Mouse (Mus musculus) forebrain, embryonic 11.5 days (tissue): ENCODE measurements around the gene Adgrf2. TPM values are rescaled to one million over a fixed set of nuclear protein-coding genes. Genes with fewer than 3 reads are reported as not detected.

Experiments used
- ATAC-seq: fragments of 200-750 bp; cut with Nextera tagmentation; replicated peaks from 2 replicates; pipeline ENCODE4 v1.8.0; 2017; ENCODE audit warnings: moderate TSS enrichment; ENCODE audit not compliant: low FRiP score
- DNase-seq: peaks from one replicate; pipeline ENCODE4 v3.0.0-alpha.2; 2017; ENCODE audit warnings: low spot score
- H3K27ac ChIP-seq: fragments of 300-500 bp; sonication (generic); 2 replicates; pipeline ENCODE4 v1.5.1; 2014; ENCODE audit warnings: low read depth, low read length
- H3K27me3 ChIP-seq: fragments of 300-500 bp; sonication (generic); 2 replicates; pipeline ENCODE4 v1.6.1; 2014; ENCODE audit warnings: mild to moderate bottlenecking, low read length, mixed read lengths; ENCODE audit not compliant: control insufficient read depth, insufficient read depth
- H3K36me3 ChIP-seq: fragments of 300-500 bp; sonication (generic); 2 replicates; pipeline ENCODE4 v1.6.1; 2014; ENCODE audit warnings: mild to moderate bottlenecking, low read length, moderate library complexity, mixed read lengths; ENCODE audit not compliant: control insufficient read depth, insufficient read depth
- H3K4me1 ChIP-seq: fragments of 300-500 bp; sonication (generic); replicated peaks from 2 replicates; pipeline ENCODE4 v1.6.1; 2014; ENCODE audit warnings: low read length, mixed read lengths; ENCODE audit not compliant: control insufficient read depth, insufficient read depth
- H3K4me2 ChIP-seq: fragments of 300-500 bp; sonication (generic); 2 replicates; pipeline ENCODE4 v1.6.1; 2014; ENCODE audit warnings: low read depth, mild to moderate bottlenecking, low read length, moderate library complexity, mixed read lengths; ENCODE audit not compliant: severe bottlenecking
- H3K4me3 ChIP-seq: fragments of 300-500 bp; sonication (generic); 2 replicates; pipeline ENCODE4 v1.5.1; 2014; ENCODE audit warnings: low read depth, low read length
- H3K9ac ChIP-seq: fragments of 300-500 bp; sonication (generic); 2 replicates; pipeline ENCODE4 v1.6.1; 2014; ENCODE audit warnings: low read length
- H3K9me3 ChIP-seq: fragments of 300-500 bp; sonication (generic); 2 replicates; pipeline ENCODE4 v1.6.1; 2016; ENCODE audit warnings: low read length, mixed read lengths; ENCODE audit not compliant: control insufficient read depth
- WGBS: fragments of 180-500 bp; shearing (Covaris S2); extraction: QIAGEN DNeasy Blood & Tissue Kit; methylation state at CpG from one replicate; pipeline ENCODE4 v1.1.7; 2014; 5-methylcytosine and 5-hydroxymethylcytosine counted together
- polyA plus RNA-seq: library from polyadenylated mRNA; unstranded; fragments of >200 nt; fragmentation: Nextera tagmentation; extraction: Ambion mirVana; gene quantifications from 2 replicates; pipeline ENCODE4 v1.2.1, GENCODE M21; 2014

Gene Adgrf2
- polyA plus RNA-seq, result 0.07 TPM in 1 of 2 replicates, not detected in the other

DNA sequence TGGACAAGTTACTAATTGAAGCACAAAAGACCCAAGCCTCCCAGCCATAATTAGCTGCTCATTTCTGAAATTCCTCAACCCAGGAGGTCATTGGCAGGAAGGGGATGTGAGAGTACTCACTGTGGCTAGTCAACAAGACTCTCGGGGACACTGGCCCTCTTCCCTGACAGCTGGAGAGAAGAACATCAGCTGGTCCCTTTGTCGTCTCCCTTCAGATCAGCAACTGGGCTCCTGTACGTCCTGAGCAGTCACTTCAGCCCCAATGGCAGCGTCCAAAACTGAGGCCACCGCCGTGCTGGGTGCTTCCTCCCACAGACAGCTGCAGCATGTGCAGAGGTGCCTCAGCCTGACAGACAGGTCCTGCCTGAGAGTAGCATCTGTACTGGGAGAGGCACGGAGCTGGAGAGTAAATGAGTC is at the start of gene Adgrf2:
TSS of gene Adgrf2 (minus strand) at position 379 of the 417 bp plus-strand sequence.
- Histone ChIP-seq H3K27ac (no peak within 1 kb of the TSS), H3K27me3 (no peaks in the 10 kb centered on the region), H3K4me1 (no peaks in the 10 kb centered on the region), H3K4me2 (no peak within 1 kb of the TSS), H3K9ac (no peak within 1 kb of the TSS; the same call in 1 of the 2 replicates), H3K9me3 (no peaks in the 10 kb centered on the region), H3K4me3 (no peak within 1 kb of the TSS), H3K36me3 (no peaks in the 10 kb centered on the region)
- DNase-seq, result no peak
- ATAC-seq, result no peak
- 23% methylated on average over 7 of the region's 7 CpGs for WGBS

DNA sequence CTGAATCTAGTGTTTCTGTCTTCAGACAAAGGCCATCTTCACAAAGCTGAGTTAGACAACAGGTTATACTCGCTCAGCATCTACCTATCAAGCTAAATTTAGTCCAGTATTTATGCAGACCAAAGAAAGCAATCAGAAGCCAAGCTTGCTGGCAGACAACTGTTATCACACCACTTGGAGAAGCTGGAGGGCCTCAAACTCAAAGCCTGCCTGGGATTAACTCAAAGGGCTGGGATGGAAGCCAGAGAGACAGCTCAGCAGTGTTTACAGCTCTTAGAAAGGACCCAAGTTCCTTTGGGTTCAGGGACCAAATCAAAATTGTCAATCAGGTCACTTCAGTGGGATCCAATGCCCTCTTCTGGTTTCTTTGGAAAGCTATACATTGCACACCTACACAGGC is 48.8 kb upstream of the Adgrf2 start:
- WGBS, result 92% methylated on average over 1 of the region's 1 CpGs
- no peak overlapping the region for H3K4me2 ChIP-seq
- H3K9me3 ChIP-seq, result no peaks in the 10 kb centered on the region
- DNase-seq, result no peak
- no peak for ATAC-seq
- no peaks in the 10 kb centered on the region for H3K27me3 ChIP-seq
- H3K9ac ChIP-seq, result no peak overlapping the region
- no peak overlapping the region for H3K4me3 ChIP-seq
- H3K36me3 ChIP-seq, result no peaks in the 10 kb centered on the region
- H3K27ac ChIP-seq, result no peak overlapping the region
- no peaks in the 10 kb centered on the region for H3K4me1 ChIP-seq

DNA sequence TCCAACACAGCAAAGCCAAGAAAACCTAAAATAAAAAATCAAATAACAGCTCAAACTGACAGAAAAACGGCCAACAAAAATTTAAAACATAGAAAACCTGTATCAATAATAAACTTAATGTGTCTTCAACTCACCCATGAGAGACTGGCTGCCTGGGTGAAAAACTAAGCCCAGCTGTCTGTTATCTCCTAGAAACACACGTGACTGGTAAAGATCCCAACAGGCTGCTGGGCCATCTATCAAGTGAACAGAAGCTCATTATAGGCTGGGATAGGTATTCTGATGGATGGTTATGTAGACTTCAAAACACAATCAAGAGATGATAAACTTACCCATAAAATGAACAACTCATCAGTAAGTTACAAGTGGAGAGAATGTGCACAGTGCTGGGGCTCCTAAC is 47.7 kb upstream of the Adgrf2 start:
- no peak overlapping the region for H3K9ac ChIP-seq
- no peaks in the 10 kb centered on the region for H3K9me3 ChIP-seq
- no peak for ATAC-seq
- no peak for DNase-seq
- H3K4me1 ChIP-seq, result no peaks in the 10 kb centered on the region
- no peaks in the 10 kb centered on the region for H3K36me3 ChIP-seq
- no peak overlapping the region for H3K27ac ChIP-seq
- no peak overlapping the region for H3K4me3 ChIP-seq
- WGBS, result 88% methylated on average over 2 of the region's 2 CpGs
- H3K27me3 ChIP-seq, result no peaks in the 10 kb centered on the region
- no peak overlapping the region for H3K4me2 ChIP-seq

GRCm38 (mm10) chr17:42788686-42789453 is 46.9 kb upstream of the Adgrf2 start:
- Histone ChIP-seq H3K4me1 (no peaks in the 10 kb centered on the region), H3K4me3 (no peak overlapping the region), H3K27me3 (no peaks in the 10 kb centered on the region), H3K36me3 (no peaks in the 10 kb centered on the region), H3K9ac (no peak overlapping the region), H3K27ac (no peak overlapping the region), H3K4me2 (no peak overlapping the region), H3K9me3 (no peaks in the 10 kb centered on the region)
- ATAC-seq, result no peak
- WGBS, result 83% methylated on average over 5 of the region's 5 CpGs
- no peak for DNase-seq

DNA sequence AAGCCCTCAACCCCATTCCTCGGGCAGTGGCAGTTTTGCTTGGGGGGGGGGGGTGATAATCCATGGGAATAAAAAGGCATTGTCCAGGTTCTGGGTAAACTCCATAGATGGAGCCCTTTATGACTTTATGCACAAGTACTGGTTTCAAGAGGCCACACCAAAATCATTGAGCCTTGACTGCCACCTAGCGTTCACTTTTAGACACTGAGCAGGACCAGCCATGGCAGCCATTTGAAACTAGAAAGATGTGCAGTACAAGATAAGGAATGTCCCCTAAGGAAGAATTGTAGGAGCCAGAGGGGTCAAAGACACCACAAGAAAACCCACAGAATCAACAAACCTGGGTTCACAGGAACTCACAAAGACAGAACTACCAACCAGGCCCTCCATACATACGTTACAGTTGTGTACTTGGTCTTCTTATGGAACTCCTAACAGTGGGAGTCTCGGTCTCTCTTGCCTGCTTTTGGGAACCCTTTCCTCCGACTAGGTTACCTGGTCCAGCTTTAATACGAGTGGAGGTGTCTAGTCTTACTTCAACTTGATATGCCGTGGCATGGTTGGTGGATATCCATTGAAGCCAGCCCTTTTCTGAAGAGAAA is 40.3 kb upstream of the Adgrf2 start:
- Histone ChIP-seq H3K4me3 (no peak overlapping the region), H3K36me3 (no peaks in the 10 kb centered on the region), H3K9ac (no peak overlapping the region), H3K4me2 (no peak overlapping the region), H3K4me1 (no peaks in the 10 kb centered on the region), H3K27ac (no peak overlapping the region), H3K9me3 (no peaks in the 10 kb centered on the region), H3K27me3 (no peaks in the 10 kb centered on the region)
- WGBS, result 57% methylated on average over 7 of the region's 7 CpGs
- DNase-seq (peak; percentile 77), ATAC-seq (peak; percentile 78)

GRCm38 (mm10) chr17:42753791-42754190 is 11.8 kb upstream of the Adgrf2 start:
- no peaks in the 10 kb centered on the region for H3K9me3 ChIP-seq
- 55% methylated on average over 2 of the region's 2 CpGs for WGBS
- no peak overlapping the region for H3K4me3 ChIP-seq
- ATAC-seq (no peak), DNase-seq (no peak)
- no peak overlapping the region for H3K27ac ChIP-seq
- H3K4me2 ChIP-seq, result no peak overlapping the region
- H3K27me3 ChIP-seq, result no peaks in the 10 kb centered on the region
- H3K9ac ChIP-seq, result no peak overlapping the region
- no peaks in the 10 kb centered on the region for H3K4me1 ChIP-seq
- H3K36me3 ChIP-seq, result no peaks in the 10 kb centered on the region

DNA sequence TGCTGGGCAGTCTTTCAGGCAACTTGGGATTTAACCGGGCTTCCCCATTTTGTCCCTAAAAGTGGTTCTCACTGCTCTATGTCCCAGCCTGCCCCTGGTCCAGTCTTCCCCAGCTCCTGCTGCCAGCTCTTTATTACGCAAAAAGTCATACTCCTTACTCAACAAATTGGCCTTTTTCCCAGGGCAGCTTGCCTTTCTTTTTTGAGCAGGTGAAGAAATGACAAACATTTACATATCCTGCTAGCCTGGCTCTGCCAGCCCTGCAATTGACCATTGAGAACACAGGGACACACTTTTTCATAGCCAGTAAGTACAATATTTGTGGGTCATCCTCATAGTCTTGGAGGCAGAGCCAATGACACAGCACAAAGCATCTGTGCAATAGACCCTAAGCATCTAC is 10.2 kb upstream of the Adgrf2 start:
- Histone ChIP-seq H3K4me2 (no peak overlapping the region), H3K27me3 (no peaks in the 10 kb centered on the region), H3K27ac (no peak overlapping the region), H3K36me3 (no peaks in the 10 kb centered on the region), H3K4me1 (no peaks in the 10 kb centered on the region), H3K9me3 (no peaks in the 10 kb centered on the region), H3K4me3 (no peak overlapping the region), H3K9ac (no peak overlapping the region)
- ATAC-seq (no peak), DNase-seq (no peak)
- 96% methylated on average over 2 of the region's 2 CpGs for WGBS

DNA sequence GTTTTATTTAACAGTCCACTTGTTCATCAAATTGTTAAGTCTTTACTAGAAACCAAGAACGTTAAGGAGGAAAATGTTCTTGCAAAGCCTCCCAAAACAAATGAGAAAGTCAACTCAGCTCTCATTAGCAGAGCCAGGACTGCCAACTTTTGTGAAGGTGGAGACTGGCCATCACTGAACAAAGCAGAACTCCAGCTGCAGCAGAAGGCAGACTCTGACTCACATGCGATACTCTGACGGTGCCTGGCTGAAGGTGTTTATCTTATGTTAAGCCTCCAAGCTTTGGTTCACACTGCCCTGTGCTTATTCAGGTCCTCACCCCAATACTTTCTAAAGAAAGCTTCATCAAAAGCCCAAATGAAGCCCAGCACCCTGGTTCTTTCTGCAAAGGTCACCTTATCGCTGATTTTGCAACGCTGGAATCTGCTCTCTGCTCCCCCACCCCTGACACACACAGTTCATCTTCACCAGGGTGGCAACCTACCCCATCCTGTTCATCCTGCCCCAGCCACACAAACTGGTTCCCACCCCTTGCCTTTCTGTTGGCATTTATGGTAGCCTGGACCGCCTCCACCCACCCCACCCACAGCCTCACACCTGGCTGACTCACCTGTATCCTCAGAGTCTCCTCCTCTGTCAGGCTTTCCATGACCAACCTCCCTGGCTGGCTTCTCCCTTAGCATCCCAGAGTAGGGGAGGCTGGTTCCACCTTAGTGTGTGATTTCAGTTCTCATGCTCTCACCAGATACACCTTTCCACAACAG is 3.9 kb upstream of the Adgrf2 start:
- Histone ChIP-seq H3K4me2 (no peak overlapping the region), H3K27ac (no peak overlapping the region), H3K4me1 (no peaks in the 10 kb centered on the region), H3K36me3 (no peaks in the 10 kb centered on the region), H3K4me3 (no peak overlapping the region), H3K9me3 (no peaks in the 10 kb centered on the region), H3K27me3 (no peaks in the 10 kb centered on the region), H3K9ac (no peak overlapping the region)
- DNase-seq (no peak), ATAC-seq (no peak)
- WGBS, result 79% methylated on average over 6 of the region's 6 CpGs
